Mouse (Mus musculus) neutrophil, adult 5-6 weeks (primary cell): ENCODE data around the gene Socs3. TPM values are rescaled to one million over a fixed set of nuclear protein-coding genes. Genes with fewer than 3 reads are reported as not detected.

Experiments used
- ATAC-seq: fragments of 151-379, 151-347 bp; 2 replicates; pipeline ENCODE4 v1.8.0; 2017; ENCODE audit warnings: mild to moderate bottlenecking, moderate TSS enrichment; ENCODE audit not compliant: insufficient number of reproducible peaks, poor library complexity, low FRiP score, severe bottlenecking; ENCODE audit errors: extremely low read depth
- total RNA-seq: library from RNA; stranded (forward); fragments of 200-1000 nt; gene quantifications from 2 replicates; pipeline ENCODE4 v1.2.3, GENCODE M21; 2017

Socs3 gene
- total RNA-seq, 1 experiment from 2014 or later, result 252 TPM

DNA sequence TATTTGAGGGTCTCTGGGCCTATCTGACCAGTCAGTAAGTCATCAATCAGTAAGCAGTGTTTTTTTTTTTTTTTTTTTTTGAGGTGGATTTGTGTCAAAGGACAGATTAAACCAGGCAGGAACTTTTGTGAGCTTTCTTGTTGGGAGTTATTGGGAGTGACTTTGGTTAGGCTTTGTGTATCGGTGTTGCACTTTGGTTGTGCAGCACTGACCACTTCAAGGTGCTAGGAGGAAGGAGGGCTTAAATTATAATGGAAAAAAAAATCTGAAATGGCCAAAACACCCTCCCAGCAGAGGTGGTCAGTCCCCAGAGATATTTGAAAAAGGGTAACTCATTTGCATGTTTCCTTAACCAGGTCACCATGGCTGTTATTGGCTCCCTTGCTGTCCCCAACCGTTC is 27.2 kb upstream of the Socs3 start:
- no peak for ATAC-seq

DNA sequence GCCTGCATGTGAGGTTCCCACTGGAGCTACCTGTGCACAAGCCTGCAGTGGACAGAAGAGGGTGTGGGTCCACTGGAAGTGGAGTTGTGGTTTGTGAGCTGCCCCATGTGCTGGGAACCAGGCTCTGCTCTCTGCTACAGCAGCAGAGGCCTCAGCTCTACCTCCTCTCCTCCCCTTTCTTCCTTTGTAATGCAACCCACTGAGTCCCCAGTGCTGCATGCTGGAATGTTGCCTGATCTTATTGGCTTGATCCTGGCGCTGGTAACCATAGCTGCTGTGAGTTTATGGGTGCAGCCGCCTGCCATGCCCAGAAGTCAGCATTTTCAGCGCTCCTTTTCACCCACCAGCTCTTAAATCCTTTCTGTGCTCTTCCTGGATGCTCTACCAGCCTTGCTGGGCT is 26.2 kb upstream of the Socs3 start:
- no peak for ATAC-seq

DNA sequence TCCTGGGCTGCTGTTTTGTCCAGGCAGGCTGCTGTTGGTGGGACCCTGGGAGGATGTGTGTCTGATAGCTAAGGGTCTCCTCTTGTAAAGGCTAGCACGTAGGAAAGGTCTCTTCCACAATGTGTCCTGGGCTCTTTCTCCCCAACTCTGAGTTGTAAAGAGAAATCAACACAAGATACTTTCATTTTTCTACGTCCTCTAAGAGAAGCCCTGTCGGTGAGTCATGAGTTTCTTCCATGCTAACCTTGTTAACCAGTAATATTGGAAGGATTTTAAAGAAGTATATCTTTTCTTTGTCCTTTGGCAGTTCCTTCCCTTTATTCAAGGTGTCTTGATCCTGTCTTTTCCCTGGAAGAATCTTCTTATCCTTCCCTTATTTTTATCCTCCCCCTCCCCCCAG is 25.8 kb upstream of the Socs3 start:
- no peak for ATAC-seq

DNA sequence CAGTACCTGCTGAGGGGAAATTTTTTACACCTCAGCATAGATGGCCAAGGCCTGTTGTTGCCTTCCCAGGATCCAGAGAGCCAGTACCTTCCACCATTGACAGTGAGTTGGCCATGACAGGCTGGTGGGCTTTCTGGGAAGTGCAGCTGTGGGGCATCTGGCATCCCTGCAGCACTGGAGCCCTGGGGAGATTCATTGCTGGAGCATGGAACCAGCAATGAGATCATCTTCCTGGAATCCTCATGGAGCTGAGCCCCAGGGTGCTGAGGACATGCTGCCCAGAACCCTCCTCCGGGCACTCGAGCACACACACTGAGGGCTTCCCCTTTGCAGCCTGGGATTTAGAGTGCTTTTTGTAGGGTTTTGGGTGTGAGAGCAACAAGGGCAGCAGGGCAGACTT is 25.4 kb upstream of the Socs3 start:
- no peak for ATAC-seq

DNA sequence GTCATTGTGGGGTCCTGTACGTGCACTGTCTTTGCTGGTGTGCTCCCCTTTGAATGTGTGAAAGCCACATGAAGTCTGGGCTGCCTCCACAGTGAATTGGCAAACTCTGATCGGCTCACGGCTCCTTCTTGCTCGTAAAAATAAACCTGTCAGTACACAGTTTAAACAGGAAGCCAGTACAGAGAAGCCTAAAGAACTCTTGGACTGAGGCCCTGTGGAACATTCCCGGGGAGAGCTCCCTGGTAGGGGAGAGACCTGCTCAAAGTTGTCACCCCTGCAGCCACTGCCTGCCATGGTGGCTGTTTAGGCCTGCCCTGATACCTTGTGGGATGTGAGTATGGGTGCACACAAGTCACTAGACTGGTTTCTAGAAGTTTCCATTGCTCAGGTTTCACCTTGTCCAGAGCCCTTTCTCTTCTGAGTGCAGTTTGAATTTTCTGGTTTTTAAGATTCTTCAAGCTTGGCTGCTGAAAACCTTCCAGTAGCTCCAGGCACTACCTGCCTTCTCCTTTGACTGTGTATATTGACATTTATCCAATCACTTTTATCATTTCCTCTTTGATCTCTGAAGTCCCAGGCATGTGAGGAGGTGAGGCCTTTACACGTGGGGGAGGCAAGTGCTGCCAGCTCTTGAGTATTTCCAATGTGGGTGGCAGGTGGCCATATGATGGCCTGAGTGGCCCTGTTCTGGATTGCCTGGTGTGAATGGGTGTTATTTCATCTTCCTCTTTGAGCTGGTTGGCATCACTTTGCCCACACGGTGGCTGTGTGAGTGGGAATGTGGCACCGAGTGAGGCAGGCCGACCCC is 24.6 kb upstream of the Socs3 start:
- no peak for ATAC-seq

DNA sequence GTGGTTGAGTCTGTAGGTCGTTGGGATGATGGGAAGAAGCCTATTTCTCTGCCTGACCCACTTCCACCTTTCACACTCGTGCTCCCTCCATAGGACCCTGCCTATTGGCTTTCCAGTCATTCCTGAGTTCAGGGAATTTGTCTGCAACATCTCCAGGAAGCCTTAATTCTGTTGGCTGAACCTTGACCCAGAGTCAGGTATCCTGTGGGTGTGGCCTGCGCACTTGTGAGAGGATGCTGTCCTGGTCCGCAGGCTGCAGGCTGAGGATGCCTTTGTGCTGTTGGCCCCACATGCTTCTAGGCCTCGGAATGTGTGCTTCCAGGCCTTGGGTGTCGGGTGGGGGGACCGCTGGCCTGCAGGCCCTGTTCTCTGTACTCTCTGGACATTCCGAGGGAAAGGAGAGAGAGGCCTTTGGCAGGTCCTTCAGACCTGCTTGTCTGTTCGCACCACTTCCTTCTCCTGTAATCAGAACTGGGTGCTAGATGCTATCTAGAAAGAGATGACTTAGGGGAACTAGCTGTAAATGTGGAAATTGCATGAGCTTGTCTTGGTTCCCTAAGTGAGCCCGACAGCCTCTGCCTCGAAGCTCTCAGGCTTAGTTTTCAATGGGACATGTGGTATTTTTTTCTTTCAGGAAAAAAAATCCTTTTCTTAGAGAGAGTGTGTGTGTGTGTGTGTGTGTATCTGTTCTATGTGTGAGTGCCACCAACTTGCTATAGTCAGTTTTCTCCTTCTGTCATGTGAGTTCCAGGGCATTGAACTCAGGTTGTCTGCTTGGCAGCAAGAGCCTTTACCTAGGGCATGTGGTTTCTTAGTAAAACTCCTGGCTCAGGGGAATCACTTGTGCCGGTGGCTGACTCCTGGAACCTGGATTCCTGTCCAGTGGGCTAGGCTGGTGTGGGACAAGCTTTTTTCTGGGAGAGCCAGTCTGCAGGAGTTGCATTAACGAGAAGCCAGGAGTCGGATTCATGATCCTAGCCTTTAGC is 23.6 kb upstream of the Socs3 start:
- ATAC-seq, result peak; percentile 21; the same call in 1 of the 2 replicates

DNA sequence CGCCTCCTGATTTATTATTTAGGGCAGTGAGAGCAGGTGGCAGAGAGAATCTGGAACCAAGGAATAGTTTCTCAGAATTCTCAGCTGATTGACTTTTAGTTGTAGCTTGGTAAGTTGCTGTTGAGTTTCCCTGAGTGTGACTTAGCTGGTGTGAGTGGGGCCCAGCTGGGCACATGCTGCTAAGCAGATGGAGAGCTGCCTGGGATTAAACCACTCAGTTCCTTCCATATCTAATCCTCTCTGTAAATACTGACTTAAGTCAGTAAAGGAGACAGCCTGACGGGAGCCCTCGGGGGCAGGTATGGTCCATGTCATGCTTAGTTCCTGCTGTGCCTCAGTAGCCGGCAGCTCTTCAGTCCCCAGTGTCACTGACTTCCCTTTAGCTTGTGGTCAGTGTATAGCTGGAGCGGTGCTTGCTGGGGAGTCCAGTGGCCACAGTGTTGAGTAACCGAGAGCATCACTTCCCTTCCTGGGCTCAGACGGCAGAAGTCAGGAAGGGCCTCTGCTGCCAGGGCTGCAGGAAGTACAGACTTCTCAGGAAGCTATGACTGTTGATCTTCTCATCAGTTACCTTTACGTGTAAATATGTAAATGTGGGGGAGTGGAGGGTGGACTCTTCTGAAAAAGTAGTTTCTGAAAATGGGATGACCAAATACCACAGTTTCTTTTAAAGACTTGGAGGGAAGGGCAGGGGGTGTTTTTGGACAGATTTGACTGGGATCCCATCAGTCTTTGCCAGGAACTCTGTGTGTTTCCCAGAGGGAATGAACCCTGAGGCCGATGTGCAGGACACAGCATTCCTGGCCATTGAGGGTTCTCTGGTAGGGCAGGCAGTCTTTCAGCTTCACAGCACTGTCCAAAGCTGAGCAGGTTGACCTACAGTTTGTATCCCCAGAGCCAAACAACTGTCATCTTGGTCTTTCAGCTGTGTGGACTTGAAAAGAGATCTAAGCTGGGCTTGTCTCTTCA is 21.9 kb upstream of the Socs3 start:
- ATAC-seq, result peak; percentile 85

DNA sequence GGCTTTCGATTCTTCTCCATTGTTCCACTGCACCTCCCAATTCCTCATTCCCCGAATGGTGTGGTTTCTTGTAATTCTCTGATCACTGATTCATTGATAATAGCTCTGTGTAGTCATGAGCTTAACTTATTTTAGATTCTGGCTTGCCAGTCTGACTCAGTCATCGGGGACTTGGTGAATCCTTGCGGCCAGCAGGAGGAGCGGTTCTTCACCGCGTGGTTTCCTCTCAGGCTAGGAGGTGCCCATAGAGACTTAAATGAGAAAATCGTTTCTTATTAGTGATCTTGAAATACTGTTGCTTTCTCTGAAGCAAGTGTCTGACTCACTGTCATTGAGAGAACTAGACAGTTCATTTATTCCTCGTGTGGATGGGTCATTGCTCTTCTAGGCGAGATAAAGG is 20.1 kb upstream of the Socs3 start:
- no peak for ATAC-seq

DNA sequence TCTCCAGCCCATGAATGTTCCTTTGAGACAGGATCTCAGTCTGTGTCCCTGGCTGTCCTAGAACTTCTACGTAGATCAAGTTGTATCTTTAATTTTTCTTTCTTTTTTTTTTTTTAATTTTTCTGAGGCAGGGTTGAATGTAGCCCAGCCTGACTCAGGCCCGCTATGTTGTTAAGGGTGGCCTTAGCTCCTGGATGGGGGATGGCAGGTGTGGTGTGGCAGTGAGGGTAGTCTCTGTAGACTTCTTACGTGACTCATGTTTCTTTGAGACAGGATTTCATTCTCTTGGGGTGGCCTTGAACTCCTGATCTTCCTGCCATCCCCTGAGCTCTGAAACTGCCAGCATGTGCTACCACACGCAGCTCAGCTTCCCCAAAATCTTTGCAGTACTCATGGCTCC is 19.4 kb upstream of the Socs3 start:
- ATAC-seq, result no peak

DNA sequence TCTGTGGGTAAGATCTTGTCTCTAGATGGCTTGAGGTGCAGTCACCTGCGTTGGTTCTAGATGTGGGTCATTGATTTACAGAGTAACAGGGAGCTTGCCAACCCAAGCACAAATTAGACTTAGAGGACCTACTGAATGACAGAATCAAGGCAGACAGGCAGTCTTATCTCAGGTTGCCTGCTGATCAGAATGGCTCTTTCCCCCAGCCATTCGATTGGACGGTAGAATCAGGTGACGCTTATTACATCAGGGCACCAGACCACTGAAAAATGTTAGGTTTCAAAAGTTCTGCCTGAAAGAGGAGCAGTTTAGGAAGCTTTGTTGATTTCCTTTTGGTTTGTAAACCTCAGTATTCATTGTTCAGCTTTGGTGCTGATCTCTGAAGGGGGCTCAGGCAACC is 18.1 kb upstream of the Socs3 start:
- no peak for ATAC-seq

DNA sequence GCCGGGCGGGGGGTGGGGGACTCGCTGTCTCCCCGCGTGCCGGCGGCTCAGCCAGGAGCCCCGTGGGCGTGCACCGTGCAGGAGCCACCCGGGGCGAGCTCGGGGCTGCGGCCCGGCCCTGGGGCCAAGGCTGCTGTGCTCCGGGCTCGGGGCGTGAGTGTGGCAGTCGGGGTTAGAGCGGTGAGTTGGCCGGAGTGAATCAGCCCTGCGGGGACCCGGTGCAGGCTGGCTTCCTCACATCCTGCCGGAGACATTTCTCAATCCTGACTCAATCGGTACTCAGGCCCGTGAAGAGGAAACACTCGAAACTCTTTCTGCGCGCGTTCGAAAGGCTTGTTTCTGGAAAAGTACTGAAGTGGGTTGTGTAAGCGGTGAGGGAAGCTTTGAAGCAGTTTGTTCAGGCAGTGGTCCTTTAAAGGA is 17.2 kb upstream of the Socs3 start:
- ATAC-seq, result peak; percentile 37; the same call in 1 of the 2 replicates

DNA sequence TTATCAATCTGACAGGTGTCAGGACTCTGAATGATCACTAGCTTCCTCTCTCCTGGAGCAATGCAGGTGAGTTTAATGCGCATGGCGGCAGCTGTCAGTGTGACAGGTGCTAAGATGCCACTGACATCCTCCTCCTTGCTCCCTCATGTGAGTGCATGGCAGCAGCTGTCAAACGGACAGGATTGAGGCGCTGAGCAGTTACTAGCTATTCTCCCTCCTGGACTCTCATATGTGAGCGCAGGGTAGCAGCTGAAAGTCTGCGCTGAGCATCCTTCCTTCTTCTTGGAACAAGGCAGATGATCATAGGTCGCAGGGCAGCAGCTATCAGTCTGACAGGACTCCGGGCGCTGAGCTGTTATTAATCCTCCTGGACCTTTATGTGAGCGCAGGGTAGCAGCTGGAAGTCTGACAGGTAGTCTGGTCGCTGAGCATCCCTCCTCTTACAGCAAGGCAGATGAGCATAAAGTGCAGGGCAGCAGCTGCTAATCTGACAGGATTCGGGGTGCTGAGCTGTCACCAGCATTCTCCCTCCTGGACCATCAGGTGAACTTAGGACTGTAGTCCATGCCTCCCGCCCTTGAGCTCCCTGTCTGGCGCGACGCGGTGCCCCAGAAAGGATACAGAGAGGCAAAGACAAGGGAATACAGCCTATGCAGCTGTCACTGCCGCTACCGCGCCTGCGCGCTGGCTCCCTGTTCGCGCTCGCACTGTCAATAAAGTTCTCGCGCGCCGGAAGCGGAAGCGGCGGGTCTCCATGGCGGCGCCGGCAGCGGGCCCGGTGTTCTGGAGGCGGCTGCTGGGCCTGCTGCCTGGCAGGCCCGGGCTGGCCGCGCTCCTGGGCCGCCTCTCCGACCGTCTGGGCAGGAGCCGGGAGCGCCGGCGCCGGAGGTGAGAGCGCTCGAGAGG is 16.5 kb upstream of the Socs3 start, which contains the start of gene Pgs1:
Gene Pgs1 (plus strand): TSS at position 167 of the 906 bp plus-strand sequence.
- ATAC-seq, result peak; percentile 59

DNA sequence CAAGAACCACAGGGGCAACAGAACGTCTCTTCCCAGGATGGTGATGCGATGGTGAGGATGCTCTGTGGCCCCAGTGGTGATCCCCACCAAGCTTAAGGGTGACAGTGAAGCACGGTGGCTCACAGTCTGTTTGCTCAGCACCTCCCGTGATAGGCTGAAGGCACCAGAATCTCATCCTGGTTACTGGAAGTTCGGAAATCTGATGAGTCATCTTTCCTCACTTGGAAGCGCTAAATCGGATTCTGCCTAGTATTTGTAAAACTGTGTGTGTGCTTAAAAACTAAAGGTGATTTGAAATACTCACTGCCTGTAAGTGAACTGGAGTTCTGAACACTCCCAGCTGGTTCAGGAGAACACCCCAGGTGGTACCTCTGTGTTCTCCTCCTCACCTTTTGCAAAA is 13.9 kb upstream of the Socs3 start:
- ATAC-seq, result no peak

DNA sequence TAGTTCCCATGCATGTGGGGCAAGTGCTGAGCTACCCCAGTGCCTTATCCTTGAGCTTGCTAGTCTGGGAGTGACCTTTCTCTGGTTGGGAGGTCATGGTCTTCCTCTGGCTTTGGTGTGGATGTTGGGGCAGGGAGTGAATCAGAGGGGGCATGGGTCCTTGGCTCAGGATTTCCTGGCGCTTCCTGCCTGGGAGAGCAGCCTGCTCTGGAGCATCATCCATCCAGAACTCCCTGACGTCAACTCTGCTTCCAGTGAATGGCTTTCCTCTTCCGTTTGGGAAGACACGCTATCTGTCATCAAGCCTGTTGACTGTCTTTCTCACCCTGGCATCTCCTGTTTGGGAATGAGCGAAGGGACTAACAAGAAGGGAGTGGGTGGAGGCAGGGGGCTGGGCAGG is 12.6 kb upstream of the Socs3 start:
- ATAC-seq, result no peak

DNA sequence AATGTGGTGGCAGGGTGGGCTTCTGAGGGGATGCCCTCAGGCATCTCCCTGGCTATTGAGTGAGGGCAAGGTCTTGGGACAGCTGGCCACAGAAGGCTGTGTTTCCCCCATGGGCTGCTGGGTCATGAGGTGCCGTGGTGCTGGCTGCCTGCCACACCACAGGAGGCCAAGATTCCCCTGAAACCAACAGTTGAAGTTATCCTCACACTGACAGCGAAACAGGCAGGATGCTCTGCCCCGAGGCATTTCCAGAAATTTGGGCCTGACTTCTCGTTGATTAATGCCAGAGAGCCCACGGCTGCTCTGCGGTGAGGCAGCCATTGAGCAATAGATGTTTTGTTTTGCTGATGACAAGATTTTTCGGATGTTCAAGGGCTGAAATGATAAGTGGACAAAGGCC is 9.5 kb upstream of the Socs3 start:
- ATAC-seq, result no peak

DNA sequence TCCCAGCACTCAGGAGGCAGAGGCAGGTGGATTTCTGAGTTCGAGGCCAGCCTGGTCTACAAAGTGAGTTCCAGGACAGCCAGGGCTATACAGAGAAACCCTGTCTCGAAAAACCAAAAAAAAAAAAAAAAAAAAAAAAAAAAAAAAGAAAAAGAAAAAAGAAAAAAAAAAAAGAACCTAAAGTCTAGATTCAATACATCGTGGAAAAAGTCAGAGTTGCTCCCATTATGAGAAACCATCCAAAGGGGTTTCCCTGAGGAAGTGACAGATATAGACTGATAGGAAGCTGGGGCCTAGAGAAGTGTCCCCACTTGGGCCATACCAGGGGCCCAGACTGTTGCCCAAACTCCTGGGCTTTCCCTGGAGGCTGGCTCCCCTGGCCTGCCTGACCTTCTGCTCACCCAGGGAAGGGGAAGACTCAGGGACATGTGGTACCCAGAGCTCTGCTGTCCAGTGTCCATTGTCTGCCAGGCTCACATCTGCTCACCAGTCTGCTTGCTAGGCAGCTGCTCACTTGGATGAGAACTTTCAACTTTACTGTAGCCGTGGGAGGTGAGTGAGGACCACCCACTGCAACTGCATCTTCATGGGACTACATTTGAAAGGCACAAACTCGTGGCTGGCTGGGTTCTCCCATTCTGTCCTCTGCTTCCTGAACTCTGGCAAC is 8.0 kb upstream of the Socs3 start:
- no peak for ATAC-seq

DNA sequence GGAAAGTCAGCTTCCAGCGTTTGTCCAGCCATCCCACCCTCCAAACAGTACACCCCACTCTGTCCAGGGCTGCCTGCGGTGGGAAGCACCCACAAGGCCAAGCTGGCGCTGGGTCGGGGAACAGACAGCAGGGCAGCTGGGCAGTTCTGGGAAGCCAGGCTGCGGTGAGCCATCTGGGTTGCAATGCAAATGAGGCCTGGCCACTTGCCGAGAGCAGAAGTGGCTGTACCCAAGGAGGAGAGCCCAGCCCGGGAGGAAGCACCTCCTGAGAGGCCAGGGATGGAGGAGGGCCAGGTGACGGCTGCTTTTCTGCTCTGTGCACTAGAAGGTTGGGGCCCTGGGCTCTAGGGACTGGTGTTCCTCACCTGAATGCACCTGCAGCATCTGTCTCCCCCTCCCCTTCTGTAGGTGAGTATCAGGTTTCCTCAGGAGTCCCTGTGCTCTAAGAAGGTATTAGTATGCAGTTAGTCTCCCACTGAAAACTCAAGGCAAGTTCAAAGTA is 6.3 kb upstream of the Socs3 start:
- peak; percentile 67 for ATAC-seq
